Mouse (Mus musculus): ENCODE measurements around the gene Tnni3k. TPM values are rescaled to one million over a fixed set of nuclear protein-coding genes. Genes with fewer than 3 reads are reported as not detected.

Gene Tnni3k
- total RNA-seq, 2 experiments from 2014 or later, result not detected

- DNase-seq, result no peak
These were observed 105.7 kb downstream of the Tnni3k start for GRCm38 (mm10) chr3:154949551-154949950.

GRCm38 (mm10) chr3:154945688-154946161 lies 109.5 kb downstream of the Tnni3k start:
- DNase-seq, result no peak

GRCm38 (mm10) chr3:154927757-154928156 lies 127.5 kb downstream of the Tnni3k start:
- no peak for DNase-seq

GRCm38 (mm10) chr3:154924936-154925335 lies 130.3 kb downstream of the Tnni3k start:
- DNase-seq, result no peak

GRCm38 (mm10) chr3:154915566-154915965 lies 139.6 kb downstream of the Tnni3k start:
- DNase-seq, result no peak

- no peak for DNase-seq
These were observed 141.6 kb downstream of the Tnni3k start for GRCm38 (mm10) chr3:154913641-154914040.

- no peak for DNase-seq
These were observed 158.5 kb downstream of the Tnni3k start for GRCm38 (mm10) chr3:154896737-154897136.

GRCm38 (mm10) chr3:154893225-154893624 lies 162.0 kb downstream of the Tnni3k start:
- DNase-seq, result no peak

GRCm38 (mm10) chr3:154885452-154885851 lies 169.8 kb downstream of the Tnni3k start:
- no peak for DNase-seq

GRCm38 (mm10) chr3:154885048-154885447 lies 170.2 kb downstream of the Tnni3k start:
- no peak for DNase-seq

GRCm38 (mm10) chr3:154881428-154881986 lies 173.7 kb downstream of the Tnni3k start:
- DNase-seq, result no peak

- no peak for DNase-seq
These were observed 174.7 kb downstream of the Tnni3k start for GRCm38 (mm10) chr3:154880536-154880939.

GRCm38 (mm10) chr3:154880108-154880507 lies 175.1 kb downstream of the Tnni3k start:
- DNase-seq, result no peak

- no peak for DNase-seq
These were observed 175.7 kb downstream of the Tnni3k start for GRCm38 (mm10) chr3:154879515-154879914.

- DNase-seq, result no peak
These were observed 176.1 kb downstream of the Tnni3k start for GRCm38 (mm10) chr3:154879080-154879479.

GRCm38 (mm10) chr3:154868807-154869206 lies 186.4 kb downstream of the Tnni3k start:
- DNase-seq, result no peak

GRCm38 (mm10) chr3:154861921-154862320 lies 193.3 kb downstream of the Tnni3k start:
- no peak for DNase-seq

GRCm38 (mm10) chr3:154859721-154860120 lies 195.5 kb downstream of the Tnni3k start:
- no peak for DNase-seq

GRCm38 (mm10) chr3:154853257-154853656 lies 201.9 kb downstream of the Tnni3k start:
- DNase-seq, result no peak

- DNase-seq, result no peak
These were observed 202.9 kb downstream of the Tnni3k start for GRCm38 (mm10) chr3:154852281-154852680.

- DNase-seq, result no peak
These were observed 213.0 kb downstream of the Tnni3k start for GRCm38 (mm10) chr3:154842247-154842646.

GRCm38 (mm10) chr3:154841076-154841475 lies 214.1 kb downstream of the Tnni3k start:
- DNase-seq, result no peak

GRCm38 (mm10) chr3:154837861-154838260 lies 217.3 kb downstream of the Tnni3k start:
- no peak for DNase-seq

GRCm38 (mm10) chr3:154836137-154836536 lies 219.1 kb downstream of the Tnni3k start:
- DNase-seq, result no peak

GRCm38 (mm10) chr3:154834373-154834772 lies 220.8 kb downstream of the Tnni3k start:
- no peak for DNase-seq
